Mouse (Mus musculus): ENCODE measurements around the gene Stim1. TPM values are rescaled to one million over a fixed set of nuclear protein-coding genes. Genes with fewer than 3 reads are reported as not detected.

Gene Stim1
- total RNA-seq, 2 experiments from 2014 or later, result 74.4 to 80.5 TPM

Other genes with a start within 250 kb of the Stim1 start
- gene Il18bp, start 249.1 kb upstream of the Stim1 start, total RNA-seq (2021), result 1 to 10 TPM; 6.6 to 6.8 TPM
- gene Rnf121, start 202.3 kb upstream of the Stim1 start, total RNA-seq (2021), result 10 to 100 TPM; 46.0 to 46.6 TPM
- 10 to 100 TPM; 20.5 to 26.6 TPM for gene Xndc1, start 202.3 kb upstream of the Stim1 start, total RNA-seq (2021)
- 1 to 10 TPM; 2.4 to 2.5 TPM for gene Xntrpc, start 202.1 kb upstream of the Stim1 start, total RNA-seq (2021)
- not detected for gene Trpc2, start 184.7 kb upstream of the Stim1 start, total RNA-seq (2021)
- not detected for gene Art1, start 166.1 kb upstream of the Stim1 start, total RNA-seq (2021)
- not detected for gene Art5, start 158.3 kb upstream of the Stim1 start, total RNA-seq (2021)
- gene Chrna10, start 151.0 kb upstream of the Stim1 start, total RNA-seq (2021), result under 1 TPM; 0.30 to 0.46 TPM
- gene Nup98, start 57.6 kb upstream of the Stim1 start, total RNA-seq (2021), result 10 to 100 TPM; 43.3 to 45.6 TPM
- gene Pgap2, start 57.6 kb upstream of the Stim1 start, total RNA-seq (2021), result 10 to 100 TPM; 20.5 to 21.2 TPM
- gene Rhog, start 11.8 kb upstream of the Stim1 start, total RNA-seq (2021), result 10 to 100 TPM; 21.7 to 22.5 TPM
- gene Rrm1, start 173.9 kb downstream of the Stim1 start, total RNA-seq (2021), result 10 to 100 TPM; 10.9 to 12.7 TPM
- not detected for gene Olfr543, start 213.9 kb downstream of the Stim1 start, total RNA-seq (2021)
- not detected for gene Olfr544, start 220.5 kb downstream of the Stim1 start, total RNA-seq (2021)
- not detected for gene Olfr545, start 231.8 kb downstream of the Stim1 start, total RNA-seq (2021)